Mouse (Mus musculus) mouse trophoblast stem cell (cell line): ENCODE results near the gene Btf3l4.

Experiments used
- in situ Hi-C, 2 experiments: fragments of 300-500 bp; cut with MseI, MboI; formaldehyde crosslinking; loops; 2 replicates in 1 of 2; 3 replicates in 1 of 2; pipeline ENCODE4 v1.15.1; 2025

Gene Btf3l4

DNA sequence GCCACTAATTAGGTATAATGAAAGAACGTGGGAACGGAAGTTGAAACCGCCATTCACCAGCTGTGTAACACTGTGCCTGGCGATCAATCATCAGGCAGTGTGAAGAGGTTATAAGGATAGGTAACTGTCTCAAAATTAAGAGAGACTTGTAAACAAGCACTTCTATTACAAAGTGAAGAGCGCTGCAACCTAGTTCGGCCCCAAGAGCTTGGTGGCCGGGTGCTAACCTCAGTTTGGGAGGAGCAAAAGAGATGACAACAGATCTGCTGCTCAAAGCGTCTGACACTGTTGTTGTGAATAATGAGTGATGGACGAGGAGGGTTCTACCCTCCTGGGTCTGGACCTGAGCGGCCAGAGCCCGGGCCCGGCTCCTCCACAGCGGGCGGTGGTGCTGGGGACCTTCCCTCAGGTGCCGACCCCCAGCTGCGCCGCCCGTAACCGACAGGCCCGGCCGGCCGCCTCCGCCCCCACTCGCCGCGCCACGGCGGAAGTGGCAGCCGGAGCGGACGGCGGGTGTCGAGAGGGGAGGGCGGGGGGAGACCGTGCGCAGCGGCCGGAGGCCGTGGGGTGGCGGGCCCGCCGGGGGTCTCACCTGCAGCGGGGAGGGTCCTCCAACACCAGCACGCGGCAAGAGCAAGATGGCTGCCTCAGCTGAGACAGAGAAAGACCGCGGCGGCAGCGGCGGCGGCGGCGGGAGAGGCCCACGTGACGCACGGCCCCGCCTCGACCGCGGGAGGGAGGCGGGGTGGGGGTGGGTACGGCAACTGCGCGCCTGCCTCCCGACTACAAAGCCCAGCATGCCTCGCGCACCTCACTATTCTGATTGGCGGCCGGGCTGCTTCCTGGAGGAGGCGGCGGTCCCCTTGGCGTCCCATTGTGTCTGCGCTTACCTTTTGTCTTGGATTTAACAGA is at the start of gene Btf3l4:
Gene Btf3l4 (minus strand): TSS at position 699 of the 912 bp plus-strand sequence.
- in situ Hi-C loops, result no loop called here

DNA sequence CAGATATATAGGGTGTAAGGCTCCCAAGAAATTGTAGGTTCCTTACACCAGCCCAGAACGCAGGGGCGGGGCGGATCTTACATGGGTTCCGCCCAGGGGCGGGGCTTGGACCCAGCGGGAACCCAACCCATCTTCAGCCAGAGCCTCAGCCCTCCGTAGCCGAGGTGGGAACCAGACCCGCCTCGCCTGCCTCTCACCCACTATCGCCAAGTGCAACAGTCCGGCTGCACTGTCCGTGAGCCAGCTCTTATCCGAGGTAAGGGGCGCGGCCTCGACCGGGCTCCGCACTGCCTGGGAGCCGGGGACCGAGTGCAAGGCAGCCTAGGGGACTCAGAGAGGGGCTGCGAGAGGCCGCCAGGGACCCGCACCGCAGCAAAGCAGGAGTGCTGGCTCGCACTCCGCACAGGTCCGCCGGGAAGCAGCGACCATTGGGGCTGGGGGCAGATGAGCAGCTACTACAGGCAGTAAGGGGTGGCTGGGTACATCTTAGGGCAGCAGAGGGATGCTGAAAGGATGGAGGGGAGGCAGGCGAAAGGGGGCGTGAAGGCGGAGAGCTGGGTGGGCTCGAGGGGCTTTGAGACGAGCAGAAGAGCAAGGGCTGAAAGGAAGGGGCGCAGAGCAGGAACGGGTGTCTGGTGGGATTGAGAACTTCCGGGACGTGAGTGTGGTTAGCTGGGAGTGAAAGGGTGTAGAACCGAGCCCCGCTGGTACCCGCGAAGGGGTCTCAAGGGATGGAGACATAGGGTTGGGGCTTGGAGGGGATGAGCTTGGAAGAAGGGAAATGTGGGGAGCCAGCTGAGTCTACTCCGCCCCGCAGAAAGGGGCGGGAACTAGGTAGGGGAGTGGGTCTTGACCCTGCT is 45.8 kb upstream of the Btf3l4 start, which contains the start of gene Rab3b:
Gene Rab3b (plus strand): TSS at position 101 of the 860 bp plus-strand sequence.
- in situ Hi-C loops, result no loop called here

DNA sequence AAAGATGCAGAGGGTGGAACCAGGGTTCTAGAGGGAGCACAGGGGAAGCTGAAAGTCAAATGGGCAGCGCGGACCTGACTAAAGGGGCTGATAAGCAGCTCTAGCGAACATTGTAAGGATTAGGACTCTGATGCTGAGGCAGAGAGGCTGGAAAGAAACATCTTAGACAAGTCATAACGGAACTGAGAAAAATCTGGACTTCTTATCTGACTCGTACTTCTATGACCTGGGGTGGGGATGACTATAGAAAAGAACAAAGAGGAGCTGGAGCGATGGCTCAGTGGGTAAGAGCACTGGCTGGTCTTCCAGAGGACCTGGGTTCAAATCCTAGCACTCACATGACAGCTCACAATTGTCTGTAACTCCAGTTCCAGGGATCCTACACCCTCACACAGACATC is 44.5 kb upstream of the Btf3l4 start:
- in situ Hi-C loops, result no loop called here

- in situ Hi-C loops, result loop anchor here (5.0 kb wide), 1 partner anchor 104 kb away; no protein-coding TSS in a partner anchor
These were observed 40.3 kb upstream of the Btf3l4 start for GRCm38 (mm10) chr4:108873746-108874145.

DNA sequence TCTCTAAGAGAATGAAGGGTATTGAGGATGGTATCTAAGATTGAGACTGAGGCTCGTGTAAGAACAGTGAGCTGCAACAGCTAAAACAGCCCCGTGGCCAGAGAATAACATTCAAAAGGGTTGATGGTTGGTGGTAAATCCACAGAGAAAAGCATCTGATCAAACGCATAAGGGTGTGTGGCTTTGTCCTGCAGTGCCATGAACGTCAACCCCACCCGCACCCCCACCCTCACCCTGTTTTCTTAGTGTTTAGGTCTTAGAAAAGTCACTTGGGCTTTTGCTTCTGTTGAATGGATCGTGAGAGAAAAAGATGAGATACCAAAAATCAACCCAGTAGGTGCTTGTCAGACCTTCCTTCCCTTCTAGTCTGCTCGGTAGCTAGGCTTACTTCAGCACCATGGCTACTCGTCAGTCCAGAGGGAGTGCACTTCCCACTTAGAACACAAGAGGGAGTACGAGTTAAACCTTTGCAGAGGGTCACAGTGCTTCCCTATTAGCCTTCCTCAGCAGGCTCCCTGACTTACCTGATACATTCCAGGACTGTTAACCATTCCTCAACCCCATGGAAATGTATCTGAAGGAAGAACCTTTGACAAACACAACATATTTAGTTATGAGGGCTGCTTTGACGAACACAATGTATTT is 36.4 kb upstream of the Btf3l4 start:
- in situ Hi-C loops, result loop anchor here (5.0 kb wide), 1 partner anchor 107 kb away; no protein-coding TSS in a partner anchor

DNA sequence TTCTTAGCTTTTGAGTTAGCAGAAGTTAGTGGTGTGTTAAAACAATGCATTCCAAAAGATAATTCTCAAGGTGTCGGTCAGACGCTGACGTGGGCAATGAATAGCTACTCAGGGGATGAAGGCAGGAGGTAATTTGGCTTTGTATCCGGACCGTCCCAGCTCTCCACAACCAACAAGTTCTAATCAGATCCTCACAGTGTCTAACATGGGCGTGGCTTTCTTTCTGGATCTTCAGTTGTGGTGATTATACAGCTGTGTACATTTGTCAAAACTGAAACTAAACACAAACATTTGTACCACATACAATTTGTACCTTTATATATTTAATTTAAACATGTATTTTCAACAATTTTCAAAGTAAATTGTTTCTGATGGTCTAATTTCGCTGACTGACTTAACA is 33.4 kb upstream of the Btf3l4 start:
- in situ Hi-C loops, result no loop called here

DNA sequence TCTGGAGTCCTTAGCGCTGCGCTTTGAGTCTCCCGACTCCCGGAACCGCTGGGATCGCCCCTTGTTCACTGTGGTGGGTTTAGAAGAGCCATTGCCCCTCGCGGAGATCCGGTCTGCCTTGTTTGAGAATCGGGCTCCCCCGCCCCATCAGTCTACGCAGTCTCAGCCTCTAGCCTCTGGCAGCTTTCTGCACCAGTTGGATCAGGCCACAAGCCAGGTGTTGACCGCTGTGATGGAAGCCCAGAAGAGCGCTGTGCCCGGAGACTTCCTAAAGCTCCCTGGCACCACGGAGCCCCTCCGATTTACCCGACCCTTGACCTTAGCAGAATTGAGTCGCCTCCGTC is 15.1 kb upstream of the Btf3l4 start, which contains the start of gene A730015C16Rik:
Gene A730015C16Rik (minus strand): TSS at position 115 of the 344 bp plus-strand sequence.
- in situ Hi-C loops, result no loop called here

- in situ Hi-C loops, result no loop called here
These were observed 14.5 kb upstream of the Btf3l4 start, which contains the start of gene Kti12 for GRCm38 (mm10) chr4:108847715-108848504. Gene Kti12, plus strand, starts transcription at chr4:108847785.

DNA sequence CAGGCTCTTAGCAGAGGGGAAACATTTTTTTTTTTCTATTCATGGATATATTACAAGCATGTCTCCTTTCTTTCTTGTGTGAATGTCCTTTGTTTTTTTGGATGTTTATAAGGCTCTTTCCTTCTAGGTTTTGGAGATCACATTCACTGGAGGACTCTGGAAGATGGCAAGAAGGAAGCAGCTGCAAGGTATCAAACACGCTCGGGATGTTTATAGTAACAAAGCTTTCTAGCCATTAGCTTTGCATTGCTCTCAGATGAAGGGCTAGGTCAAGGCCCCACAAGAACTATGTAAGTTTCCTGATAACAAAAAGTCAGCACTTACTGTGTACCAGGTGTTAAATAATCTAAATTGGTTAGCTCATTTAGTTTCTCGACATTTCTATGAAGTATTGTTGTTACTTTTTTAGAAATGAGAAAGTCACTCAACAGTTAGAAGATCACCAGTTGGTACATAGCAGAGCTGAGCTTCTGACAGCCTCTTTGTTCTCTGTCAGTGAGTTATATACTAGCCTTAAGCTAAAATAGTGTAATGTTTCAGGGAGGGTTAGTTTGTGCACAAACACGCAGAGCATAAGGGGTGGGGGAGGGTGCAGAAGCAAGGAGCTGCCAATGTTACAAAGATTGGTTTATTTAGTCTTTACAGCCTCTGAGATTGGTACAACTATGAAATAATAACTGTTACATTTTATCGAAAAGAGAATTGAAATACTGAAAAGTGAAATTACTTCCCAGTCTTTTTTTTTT is 12.6 kb upstream of the Btf3l4 start:
- in situ Hi-C loops, result no loop called here

DNA sequence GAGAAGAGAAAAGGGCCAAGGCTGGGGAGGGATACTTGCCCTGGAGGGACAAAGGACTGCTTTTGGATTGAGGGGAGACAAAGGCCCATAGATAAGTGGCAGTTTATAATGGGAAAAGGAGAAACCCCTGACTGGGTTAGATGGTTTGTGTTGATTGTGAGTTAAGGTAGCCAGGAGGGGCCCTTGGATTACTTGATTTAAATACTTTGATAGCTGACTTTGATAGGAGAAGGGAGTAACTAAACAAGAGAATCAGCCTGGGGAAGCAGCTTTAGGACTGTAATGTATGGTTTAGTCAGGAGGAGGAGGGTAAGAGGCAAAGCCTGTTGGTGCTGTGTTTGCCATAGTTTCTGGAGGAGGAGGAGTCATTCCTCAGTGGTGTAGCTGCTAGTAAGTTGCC is 9.9 kb upstream of the Btf3l4 start:
- in situ Hi-C loops, result no loop called here

GRCm38 (mm10) chr4:108841920-108842578 is 8.6 kb upstream of the Btf3l4 start:
- in situ Hi-C loops, result no loop called here

DNA sequence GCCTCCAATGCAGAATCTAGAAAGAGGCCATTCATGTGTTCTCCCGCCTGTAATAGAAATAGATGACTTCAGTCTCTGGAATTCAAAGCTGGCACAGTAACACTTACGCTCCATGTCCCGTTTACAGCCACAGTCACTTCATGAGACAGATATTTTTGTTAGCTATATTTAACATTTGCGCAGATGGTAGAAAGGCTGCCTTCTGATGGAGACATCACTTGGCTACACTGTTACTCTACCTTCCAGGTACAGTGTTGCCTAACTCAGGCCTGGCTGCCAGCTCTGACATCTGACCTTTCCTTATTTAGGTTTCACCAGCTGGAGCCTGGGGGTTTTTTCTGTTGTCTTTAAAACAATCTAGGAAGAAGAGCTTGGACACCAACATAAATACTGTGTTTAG is 4.6 kb upstream of the Btf3l4 start:
- in situ Hi-C loops, result no loop called here

- in situ Hi-C loops, result no loop called here
These were observed 2.1 kb upstream of the Btf3l4 start for GRCm38 (mm10) chr4:108835496-108835895.

GRCm38 (mm10) chr4:108834971-108835311 is 1.5 kb upstream of the Btf3l4 start:
- in situ Hi-C loops, result no loop called here

GRCm38 (mm10) chr4:108834115-108834970 is 929 bp upstream of the Btf3l4 start, which contains the start of gene Txndc12:
Gene Txndc12, plus strand, starts transcription at chr4:108834601.
- in situ Hi-C loops, result no loop called here

- in situ Hi-C loops, result no loop called here
These were observed 357 bp upstream of the Btf3l4 start for GRCm38 (mm10) chr4:108833828-108834114.

- in situ Hi-C loops, result no loop called here
These were observed 2.7 kb downstream of the Btf3l4 start for GRCm38 (mm10) chr4:108830698-108831097.

DNA sequence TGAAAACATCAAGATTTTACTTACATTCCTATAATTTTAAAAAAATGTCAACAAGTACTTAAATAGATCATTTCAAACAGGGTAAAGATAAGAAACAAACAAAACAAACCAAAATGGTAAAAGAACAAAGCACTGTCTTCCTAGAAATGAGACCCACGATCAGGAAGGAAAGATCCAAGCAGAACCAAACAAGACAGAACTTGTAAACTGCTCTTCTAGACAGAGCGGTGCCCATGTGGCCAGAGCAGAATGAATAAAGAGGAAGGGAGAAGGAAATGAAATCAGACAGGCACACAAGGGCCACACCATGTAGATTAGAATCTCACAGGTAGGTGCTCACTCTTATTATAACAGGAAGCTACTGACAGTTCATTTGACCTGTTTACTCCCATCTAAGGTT is 6.8 kb downstream of the Btf3l4 start:
- in situ Hi-C loops, result no loop called here

DNA sequence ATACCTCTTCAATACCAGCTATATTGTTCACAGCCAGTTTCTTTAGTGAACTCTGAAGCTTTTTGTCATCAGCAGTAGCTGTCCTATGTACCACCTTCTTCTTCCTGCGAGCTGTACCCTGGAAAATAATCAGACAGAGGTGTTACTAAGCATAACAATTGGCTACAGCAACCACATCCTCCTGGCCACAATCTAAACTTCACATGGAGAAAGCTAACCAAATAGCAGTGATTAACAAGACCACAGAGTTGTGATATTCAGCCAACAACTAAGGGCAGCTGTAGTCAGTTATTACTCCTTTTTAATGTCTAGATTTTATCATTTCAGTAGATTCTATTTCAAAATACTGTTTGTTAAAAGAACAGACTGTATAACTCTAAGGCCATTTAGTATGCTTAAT is 7.3 kb downstream of the Btf3l4 start:
- in situ Hi-C loops, result no loop called here
